Mouse (Mus musculus): ENCODE results near the gene Zfp867. TPM values are rescaled to one million over a fixed set of nuclear protein-coding genes. Genes with fewer than 3 reads are reported as not detected.

Gene Zfp867
- total and polyA plus RNA-seq, 2 experiments: 0.39 to 4.1 TPM

GRCm38 (mm10) chr11:59423010-59423588 is 49.2 kb downstream of the Zfp867 start:
- no peaks in the 10 kb centered on the region for H3K27me3 ChIP-seq (ENCODE audit: control insufficient read depth, insufficient read depth, low read length)
- H3K9ac ChIP-seq (ENCODE audit: low read depth, low read length): peak overlapping the region; percentile 46
- H3K4me1 ChIP-seq (ENCODE audit: control insufficient read depth, insufficient read depth, low read length): peaks cover 24% of the 10 kb centered on the region
- peaks cover 15% of the 10 kb centered on the region; the same call in 1 of the 2 replicates for H3K79me2 ChIP-seq (ENCODE audit: control insufficient read depth, insufficient read depth, low read length)
- peaks cover 22% of the 10 kb centered on the region; the same call in 1 of the 2 replicates for H3K36me3 ChIP-seq (ENCODE audit: control insufficient read depth, insufficient read depth, low read length)
- WGBS: 17% methylated on average over 5 of the region's 5 CpGs
- no peak for TF ChIP-seq POLR2A (IDR thresholded peaks at IDR 0.05; ENCODE audit: extremely low read depth, insufficient read depth, low read length)
- TF ChIP-seq CTCF (IDR thresholded peaks at IDR 0.05; ENCODE audit: low read depth, low read length): no peak
- H3K4me3 ChIP-seq (ENCODE audit: insufficient read depth, low read depth, low read length): no peak overlapping the region
- H3K27ac ChIP-seq (replicated peaks; ENCODE audit: insufficient read depth, low read depth, low read length): peak overlapping the region; percentile 92
- peak; percentile 85 for DNase-seq (ENCODE audit: extremely low read depth, low read depth, low spot score)

GRCm38 (mm10) chr11:59421967-59422366 is 50.3 kb downstream of the Zfp867 start:
- peak; percentile 46 for DNase-seq (ENCODE audit: extremely low read depth, low read depth, low spot score)
- Histone ChIP-seq H3K4me1 (ENCODE audit: control insufficient read depth, insufficient read depth, low read length) (peaks cover 24% of the 10 kb centered on the region), H3K27me3 (ENCODE audit: control insufficient read depth, insufficient read depth, low read length) (no peaks in the 10 kb centered on the region), H3K36me3 (ENCODE audit: control insufficient read depth, insufficient read depth, low read length) (peaks cover 15% of the 10 kb centered on the region; the same call in 1 of the 2 replicates), H3K9ac (ENCODE audit: low read depth, low read length) (no peak overlapping the region), H3K27ac (replicated peaks; ENCODE audit: insufficient read depth, low read depth, low read length) (peak overlapping the region; percentile 92; the same call in 1 of the 2 replicates), H3K79me2 (ENCODE audit: control insufficient read depth, insufficient read depth, low read length) (peaks cover 9% of the 10 kb centered on the region; the same call in 1 of the 2 replicates), H3K4me3 (ENCODE audit: insufficient read depth, low read depth, low read length) (no peak overlapping the region)
- WGBS: 41% methylated on average over 2 of the region's 2 CpGs
- TF ChIP-seq CTCF (IDR thresholded peaks at IDR 0.05; ENCODE audit: low read depth, low read length) (peak; percentile 24; the same call in 1 of the 2 replicates), POLR2A (IDR thresholded peaks at IDR 0.05; ENCODE audit: extremely low read depth, insufficient read depth, low read length) (no peak)

DNA sequence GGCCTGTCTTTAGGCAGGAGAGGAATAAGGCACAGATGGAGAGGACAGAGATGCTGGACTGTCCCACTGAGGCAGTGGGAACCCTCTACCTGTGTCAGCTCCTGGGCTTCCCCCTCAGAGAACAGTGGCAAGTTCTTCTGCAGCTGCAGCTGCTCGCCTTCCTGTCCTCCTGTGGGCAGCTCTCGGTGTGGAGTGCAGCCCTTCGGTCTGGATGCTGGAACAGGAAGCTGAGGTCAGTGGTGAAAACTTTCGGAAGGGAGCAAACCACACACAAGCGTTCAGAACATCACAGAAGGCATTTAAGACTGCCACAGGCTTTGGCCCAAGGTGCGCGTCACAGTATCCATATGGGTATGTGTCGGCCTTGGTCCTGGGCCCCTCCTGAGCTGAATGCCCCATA is 50.8 kb downstream of the Zfp867 start:
- H3K27ac ChIP-seq (replicated peaks; ENCODE audit: insufficient read depth, low read depth, low read length): no peak overlapping the region
- TF ChIP-seq CTCF (IDR thresholded peaks at IDR 0.05; ENCODE audit: low read depth, low read length): no peak
- TF ChIP-seq POLR2A (IDR thresholded peaks at IDR 0.05; ENCODE audit: extremely low read depth, insufficient read depth, low read length): no peak
- H3K27me3 ChIP-seq (ENCODE audit: control insufficient read depth, insufficient read depth, low read length): no peaks in the 10 kb centered on the region
- no peak overlapping the region for H3K9ac ChIP-seq (ENCODE audit: low read depth, low read length)
- H3K4me3 ChIP-seq (ENCODE audit: insufficient read depth, low read depth, low read length): no peak overlapping the region
- no peak for DNase-seq (ENCODE audit: extremely low read depth, low read depth, low spot score)
- peaks cover 11% of the 10 kb centered on the region; the same call in 1 of the 2 replicates for H3K79me2 ChIP-seq (ENCODE audit: control insufficient read depth, insufficient read depth, low read length)
- peaks cover 15% of the 10 kb centered on the region; the same call in 1 of the 2 replicates for H3K36me3 ChIP-seq (ENCODE audit: control insufficient read depth, insufficient read depth, low read length)
- H3K4me1 ChIP-seq (ENCODE audit: control insufficient read depth, insufficient read depth, low read length): peaks cover 24% of the 10 kb centered on the region
- 82% methylated on average over 8 of the region's 8 CpGs for WGBS

DNA sequence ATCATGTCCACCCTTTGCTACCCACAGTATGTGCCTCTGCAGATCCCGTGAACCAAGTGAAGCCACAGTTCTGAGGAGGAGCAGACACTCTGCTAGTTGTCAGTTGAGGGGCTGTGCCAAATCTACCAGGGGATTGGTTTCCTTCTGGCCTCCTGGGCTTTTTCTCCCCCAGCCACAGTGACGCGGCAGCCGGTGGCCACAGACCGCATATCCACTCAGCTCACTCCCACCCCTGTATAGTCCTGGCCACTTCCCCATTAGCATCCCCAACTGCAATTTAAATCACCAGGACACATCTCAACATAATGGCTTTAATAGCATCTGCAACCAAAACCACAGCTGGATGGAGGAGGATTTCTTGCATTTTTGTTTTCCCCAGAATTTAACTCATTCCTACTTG is 53.6 kb downstream of the Zfp867 start:
- no peak for TF ChIP-seq CTCF (IDR thresholded peaks at IDR 0.05; ENCODE audit: low read depth, low read length)
- TF ChIP-seq POLR2A (IDR thresholded peaks at IDR 0.05; ENCODE audit: extremely low read depth, insufficient read depth, low read length): no peak
- H3K9ac ChIP-seq (ENCODE audit: low read depth, low read length): no peak overlapping the region
- no peak for DNase-seq (ENCODE audit: extremely low read depth, low read depth, low spot score)
- whole genome bisulfite sequencing: 98% methylated on average over 5 of the region's 5 CpGs
- H3K27me3 ChIP-seq (ENCODE audit: control insufficient read depth, insufficient read depth, low read length): no peaks in the 10 kb centered on the region
- peaks cover 12% of the 10 kb centered on the region for H3K4me1 ChIP-seq (ENCODE audit: control insufficient read depth, insufficient read depth, low read length)
- peaks cover 17% of the 10 kb centered on the region; the same call in 1 of the 2 replicates for H3K36me3 ChIP-seq (ENCODE audit: control insufficient read depth, insufficient read depth, low read length)
- no peak overlapping the region for H3K27ac ChIP-seq (replicated peaks; ENCODE audit: insufficient read depth, low read depth, low read length)
- peaks cover 9% of the 10 kb centered on the region; the same call in 1 of the 2 replicates for H3K79me2 ChIP-seq (ENCODE audit: control insufficient read depth, insufficient read depth, low read length)
- no peak overlapping the region for H3K4me3 ChIP-seq (ENCODE audit: insufficient read depth, low read depth, low read length)

DNA sequence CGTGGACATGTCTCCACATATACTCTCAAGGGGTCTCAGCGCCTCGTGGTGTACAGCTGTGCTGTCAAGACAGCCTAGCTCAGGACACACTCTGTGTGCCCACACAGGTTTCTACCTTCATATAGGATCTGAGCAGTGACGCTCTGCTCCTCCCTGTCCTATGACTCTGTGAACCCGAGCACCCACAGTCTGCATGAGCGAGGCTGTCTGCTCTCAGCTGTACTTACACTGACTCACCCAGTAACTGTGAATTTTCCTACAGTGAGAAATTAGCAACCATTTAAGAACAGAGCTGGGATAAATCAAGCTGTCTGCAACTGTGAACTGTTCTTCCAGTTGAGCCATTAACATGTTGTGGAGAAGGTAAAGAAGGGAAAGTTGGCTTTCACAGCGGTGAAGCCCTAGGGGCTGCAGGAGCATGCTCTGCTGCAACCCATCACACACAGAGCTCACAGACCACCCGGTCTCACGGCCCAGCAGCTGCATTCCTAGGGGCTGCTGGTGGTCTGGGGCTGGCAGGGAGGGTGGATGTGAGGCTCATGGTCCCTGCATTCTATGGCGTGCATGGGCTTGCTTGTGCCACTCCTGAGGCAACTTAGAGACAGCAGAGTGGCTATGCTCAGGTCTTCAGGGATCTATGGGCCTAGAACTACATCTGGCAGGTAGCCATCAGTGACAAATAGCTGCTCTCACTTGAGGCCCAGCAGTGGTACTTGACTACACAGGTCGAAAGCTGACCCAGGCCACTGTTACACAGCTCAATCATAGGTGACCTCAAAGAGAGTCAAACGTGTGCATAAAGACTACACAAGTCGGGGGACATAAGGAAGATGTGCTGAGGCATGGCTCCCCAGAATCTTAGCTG is 59.0 kb downstream of the Zfp867 start:
- Histone ChIP-seq H3K9ac (ENCODE audit: low read depth, low read length) (no peak overlapping the region), H3K27me3 (ENCODE audit: control insufficient read depth, insufficient read depth, low read length) (no peaks in the 10 kb centered on the region), H3K27ac (replicated peaks; ENCODE audit: insufficient read depth, low read depth, low read length) (no peak overlapping the region), H3K36me3 (ENCODE audit: control insufficient read depth, insufficient read depth, low read length) (peaks cover 2% of the 10 kb centered on the region; the same call in 1 of the 2 replicates), H3K4me3 (ENCODE audit: insufficient read depth, low read depth, low read length) (no peak overlapping the region), H3K79me2 (ENCODE audit: control insufficient read depth, insufficient read depth, low read length) (peaks cover 4% of the 10 kb centered on the region; the same call in 1 of the 2 replicates), H3K4me1 (ENCODE audit: control insufficient read depth, insufficient read depth, low read length) (no peaks in the 10 kb centered on the region)
- TF ChIP-seq CTCF (IDR thresholded peaks at IDR 0.05; ENCODE audit: low read depth, low read length): no peak
- TF ChIP-seq POLR2A (IDR thresholded peaks at IDR 0.05; ENCODE audit: extremely low read depth, insufficient read depth, low read length): no peak
- 94% methylated on average over 13 of the region's 13 CpGs for WGBS
- DNase-seq (ENCODE audit: extremely low read depth, low read depth, low spot score): no peak

Measured in liver, adult 2 months (tissue).